Mouse (Mus musculus): Measurements from ENCODE around the gene Nfya.

DNA sequence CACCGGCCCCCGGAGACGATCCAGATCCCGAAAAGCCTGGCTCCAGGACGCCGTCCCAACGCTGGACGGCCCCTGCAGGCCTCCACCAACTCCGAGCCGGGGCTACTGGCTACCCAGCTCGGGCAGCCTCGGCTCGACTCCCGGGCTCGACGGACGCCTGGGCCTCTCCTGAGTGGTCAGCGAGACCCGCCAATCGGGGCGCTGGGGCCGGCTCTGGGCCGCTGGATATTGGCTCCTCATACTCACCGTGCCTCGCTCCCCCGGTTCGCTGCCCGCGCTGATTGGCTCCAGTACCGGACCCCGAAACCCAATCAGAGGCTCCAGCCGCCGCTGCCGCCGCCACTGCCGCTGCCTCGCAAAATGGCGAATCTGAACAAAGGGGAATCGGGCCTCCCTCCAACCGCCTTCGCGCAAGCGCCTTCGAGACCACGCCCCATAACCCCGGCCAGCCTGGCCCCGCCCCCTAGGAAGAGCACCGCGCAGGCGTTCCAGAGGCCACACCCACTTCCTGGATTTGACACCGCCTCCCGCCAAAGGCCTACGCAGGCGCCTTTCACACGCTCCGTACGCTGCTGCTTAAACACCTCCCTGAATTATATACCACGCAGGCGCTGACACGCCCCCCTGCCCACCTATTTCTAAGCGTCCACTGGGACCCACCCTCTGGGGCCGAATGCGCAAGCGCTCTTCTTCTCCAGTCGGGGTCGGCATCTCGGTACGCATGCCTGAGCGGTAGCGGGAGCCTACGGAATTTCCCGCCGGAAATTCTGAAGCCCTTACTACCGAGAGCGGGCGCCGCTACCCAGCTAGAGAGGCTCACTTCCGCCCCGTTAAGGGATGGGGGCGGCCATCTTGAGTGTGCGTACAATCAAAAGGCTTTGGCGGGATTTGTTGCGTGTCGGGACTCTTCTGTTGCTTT is at the start of gene Nfya, which contains the start of gene Oard1:
- TF ChIP-seq CTCF (IDR thresholded peaks at IDR 0.05; ENCODE audit: low read depth) (peak; percentile 31), EP300 (optimal IDR thresholded peaks at IDR 0.05) (peak; percentile 33)
